Mouse (Mus musculus): ENCODE measurements around the gene Nkapd1. TPM values are rescaled to one million over a fixed set of nuclear protein-coding genes. Genes with fewer than 3 reads are reported as not detected.

Nkapd1 gene
- total and polyA plus RNA-seq, 3 experiments: 10.4 to 20.2 TPM; not detected in 1

DNA sequence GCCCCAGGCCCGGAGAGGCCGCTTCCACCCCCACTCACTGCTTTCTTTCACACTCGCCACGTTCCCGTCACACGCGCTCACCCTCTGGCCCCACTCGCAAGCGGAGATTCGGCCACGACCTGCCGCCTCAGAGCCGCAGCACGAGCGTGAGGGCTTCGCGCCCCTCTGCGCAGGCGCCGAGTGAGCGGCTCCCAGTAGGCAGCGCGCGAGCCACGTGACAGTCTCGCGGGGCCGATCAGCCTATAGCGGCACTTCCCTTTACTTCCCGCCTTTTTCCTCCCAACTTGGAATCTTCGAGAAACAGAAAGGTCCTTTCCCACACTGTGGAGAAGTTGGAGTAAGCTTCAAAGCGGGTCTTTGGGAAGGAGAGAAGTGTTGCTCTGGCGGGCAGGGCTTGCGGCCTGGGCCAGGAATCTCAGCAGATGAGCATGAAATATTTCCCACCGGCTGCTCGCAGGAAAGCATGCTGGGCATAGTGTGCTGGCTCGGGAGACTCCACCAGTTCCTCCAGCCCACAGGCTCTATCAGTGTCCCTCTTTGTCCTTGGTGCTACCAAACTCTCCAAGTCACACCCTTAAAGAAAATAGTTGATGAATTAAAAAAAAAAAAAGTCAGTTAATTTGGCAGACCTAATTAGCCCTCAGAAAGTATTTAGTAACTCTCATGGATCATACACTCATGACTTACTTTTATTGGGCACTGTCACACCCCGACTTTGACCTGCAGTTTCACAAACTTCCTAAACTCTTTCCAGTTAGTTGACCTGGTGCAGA, 55.9 kb downstream of the Nkapd1 start, which contains the start of gene Tex12:
Gene Tex12, minus strand, starts transcription at position 181 of the 773 bp plus-strand sequence.
- Histone ChIP-seq H3K36me3 (ENCODE audit: control insufficient read depth in 1 of 2, insufficient read depth in 2 of 2, low read length in 2 of 2) (no peaks in the 10 kb centered on the region), H3K9ac (ENCODE audit: control insufficient read depth, low read depth, low read length, poor library complexity, severe bottlenecking) (no peak within 1 kb of the TSS), H3K27ac (ENCODE audit: control insufficient read depth, low read depth, low read length) (no peak within 1 kb of the TSS), H3K9me3 (replicated peaks; ENCODE audit: insufficient read depth, low read length) (no peaks in the 10 kb centered on the region), H3K4me1 (ENCODE audit: control insufficient read depth in 1 of 2, insufficient read depth in 2 of 2, low read length in 2 of 2) (no peaks in the 10 kb centered on the region), H3K27me3 (ENCODE audit: control insufficient read depth in 1 of 2, insufficient read depth in 2 of 2, low read length in 2 of 2) (peaks cover 2 to 20% of the 10 kb centered on the region in 2 experiments; a peak in 3 of 4 replicates), H3K79me2 (ENCODE audit: control insufficient read depth, insufficient read depth, low read length, poor library complexity) (no peaks in the 10 kb centered on the region), H3K4me3 (ENCODE audit: control insufficient read depth in 1 of 2, insufficient read depth in 1 of 2, low read depth in 2 of 2, low read length in 2 of 2) (no peak within 1 kb of the TSS)
- DNase-seq (ENCODE audit: low read depth, low spot score): no peak
- TF ChIP-seq ZC3H11A (IDR thresholded peaks at IDR 0.05; ENCODE audit: low read depth, low read length) (no peak), E2F4 (IDR thresholded peaks at IDR 0.05; ENCODE audit: borderline replicate concordance, low read depth, low read length) (no peak), MEF2A (IDR thresholded peaks at IDR 0.05; ENCODE audit: extremely low read depth, insufficient replicate concordance, low read depth, low read length, poor library complexity, severe bottlenecking) (no peak), MYB (IDR thresholded peaks at IDR 0.05; ENCODE audit: low read depth, low read length) (no peak), EP300 (IDR thresholded peaks at IDR 0.05; ENCODE audit: low read depth in 1 of 2, low read length in 2 of 2) (no peak)

Other genes with a start within 250 kb of the Nkapd1 start
- gene Plet1, start 122.9 kb downstream of the Nkapd1 start, total RNA-seq (2012; rRNA removed): 0.12 and 0.16 TPM in 2 replicates
- gene Plet1, start 122.9 kb downstream of the Nkapd1 start, polyA plus RNA-seq (2012; ENCODE audit: insufficient read depth in 1 of 2, insufficient read length in 2 of 2, low read depth in 1 of 2, low replicate concordance in 2 of 2, missing spikeins in 1 of 2): under 1 TPM in 1 of 2 experiments, not detected in 1; 0.81 TPM
- gene Pts, start 88.7 kb downstream of the Nkapd1 start, total RNA-seq (2012; rRNA removed): 24.4 and 24.6 TPM in 2 replicates
- gene Pts, start 88.7 kb downstream of the Nkapd1 start, polyA plus RNA-seq (2012; ENCODE audit: insufficient read depth in 1 of 2, insufficient read length in 2 of 2, low read depth in 1 of 2, low replicate concordance in 2 of 2, missing spikeins in 1 of 2): 10 to 100 TPM in 1 of 2 experiments, not detected in 1; 24.6 TPM
- not detected in 2 replicates for gene Il18, start 62.6 kb downstream of the Nkapd1 start, total RNA-seq (2012; rRNA removed)
- gene Il18, start 62.6 kb downstream of the Nkapd1 start, polyA plus RNA-seq (2012; ENCODE audit: insufficient read depth in 1 of 2, insufficient read length in 2 of 2, low read depth in 1 of 2, low replicate concordance in 2 of 2, missing spikeins in 1 of 2): not detected
- gene Bco2, start 62.3 kb downstream of the Nkapd1 start, total RNA-seq (2012; rRNA removed): 0.07 TPM in 1 of 2 replicates, not detected in the other
- gene Bco2, start 62.3 kb downstream of the Nkapd1 start, polyA plus RNA-seq (2012; ENCODE audit: insufficient read depth in 1 of 2, insufficient read length in 2 of 2, low read depth in 1 of 2, low replicate concordance in 2 of 2, missing spikeins in 1 of 2): under 1 TPM in 1 of 2 experiments, not detected in 1; 0.07 TPM
- gene Tex12, start 56.1 kb downstream of the Nkapd1 start, total RNA-seq (2012; rRNA removed): not detected in 2 replicates
- gene Tex12, start 56.1 kb downstream of the Nkapd1 start, polyA plus RNA-seq (2012; ENCODE audit: insufficient read depth in 1 of 2, insufficient read length in 2 of 2, low read depth in 1 of 2, low replicate concordance in 2 of 2, missing spikeins in 1 of 2): not detected
- 312 and 340 TPM in 2 replicates for gene Sdhd, start 13.7 kb downstream of the Nkapd1 start, total RNA-seq (2012; rRNA removed)
- 100 to 1,000 TPM in 1 of 2 experiments, not detected in 1; 375 TPM for gene Sdhd, start 13.7 kb downstream of the Nkapd1 start, polyA plus RNA-seq (2012; ENCODE audit: insufficient read depth in 1 of 2, insufficient read length in 2 of 2, low read depth in 1 of 2, low replicate concordance in 2 of 2, missing spikeins in 1 of 2)
- gene Timm8b, start 13.6 kb downstream of the Nkapd1 start, total RNA-seq (2012; rRNA removed): 227 and 247 TPM in 2 replicates
- 100 to 1,000 TPM in 1 of 2 experiments, not detected in 1; 129 TPM for gene Timm8b, start 13.6 kb downstream of the Nkapd1 start, polyA plus RNA-seq (2012; ENCODE audit: insufficient read depth in 1 of 2, insufficient read length in 2 of 2, low read depth in 1 of 2, low replicate concordance in 2 of 2, missing spikeins in 1 of 2)
- gene Pih1d2, start 143 bp downstream of the Nkapd1 start, total RNA-seq (2012; rRNA removed): 4.9 and 5.3 TPM in 2 replicates
- 1 to 10 TPM in 1 of 2 experiments, not detected in 1; 4.6 TPM for gene Pih1d2, start 143 bp downstream of the Nkapd1 start, polyA plus RNA-seq (2012; ENCODE audit: insufficient read depth in 1 of 2, insufficient read length in 2 of 2, low read depth in 1 of 2, low replicate concordance in 2 of 2, missing spikeins in 1 of 2)
- 52.2 and 71.7 TPM in 2 replicates for gene Dlat, start 42.3 kb upstream of the Nkapd1 start, total RNA-seq (2012; rRNA removed)
- 10 to 100 TPM in 1 of 2 experiments, not detected in 1; 77.4 TPM for gene Dlat, start 42.3 kb upstream of the Nkapd1 start, polyA plus RNA-seq (2012; ENCODE audit: insufficient read depth in 1 of 2, insufficient read length in 2 of 2, low read depth in 1 of 2, low replicate concordance in 2 of 2, missing spikeins in 1 of 2)
- not detected in 2 replicates for gene Dixdc1, start 122.1 kb upstream of the Nkapd1 start, total RNA-seq (2012; rRNA removed)
- under 1 TPM in 1 of 2 experiments, not detected in 1; 0.07 TPM for gene Dixdc1, start 122.1 kb upstream of the Nkapd1 start, polyA plus RNA-seq (2012; ENCODE audit: insufficient read depth in 1 of 2, insufficient read length in 2 of 2, low read depth in 1 of 2, low replicate concordance in 2 of 2, missing spikeins in 1 of 2)
- not detected in 2 replicates for gene 2310030G06Rik, start 129.1 kb upstream of the Nkapd1 start, total RNA-seq (2012; rRNA removed)
- not detected for gene 2310030G06Rik, start 129.1 kb upstream of the Nkapd1 start, polyA plus RNA-seq (2012; ENCODE audit: insufficient read depth in 1 of 2, insufficient read length in 2 of 2, low read depth in 1 of 2, low replicate concordance in 2 of 2, missing spikeins in 1 of 2)
- not detected in 2 replicates for gene Cryab, start 133.9 kb upstream of the Nkapd1 start, total RNA-seq (2012; rRNA removed)
- gene Cryab, start 133.9 kb upstream of the Nkapd1 start, polyA plus RNA-seq (2012; ENCODE audit: insufficient read depth in 1 of 2, insufficient read length in 2 of 2, low read depth in 1 of 2, low replicate concordance in 2 of 2, missing spikeins in 1 of 2): not detected
- gene Hspb2, start 134.9 kb upstream of the Nkapd1 start, total RNA-seq (2012; rRNA removed): not detected in 2 replicates
- not detected for gene Hspb2, start 134.9 kb upstream of the Nkapd1 start, polyA plus RNA-seq (2012; ENCODE audit: insufficient read depth in 1 of 2, insufficient read length in 2 of 2, low read depth in 1 of 2, low replicate concordance in 2 of 2, missing spikeins in 1 of 2)
- 6.1 and 6.5 TPM in 2 replicates for gene Fdxacb1, start 150.8 kb upstream of the Nkapd1 start, total RNA-seq (2012; rRNA removed)
- gene Fdxacb1, start 150.8 kb upstream of the Nkapd1 start, polyA plus RNA-seq (2012; ENCODE audit: insufficient read depth in 1 of 2, insufficient read length in 2 of 2, low read depth in 1 of 2, low replicate concordance in 2 of 2, missing spikeins in 1 of 2): 1 to 10 TPM in 1 of 2 experiments, not detected in 1; 9.7 TPM
- gene Alg9, start 157.6 kb upstream of the Nkapd1 start, total RNA-seq (2012; rRNA removed): 23.3 and 24.0 TPM in 2 replicates
- 10 to 100 TPM in 1 of 2 experiments, not detected in 1; 46.7 TPM for gene Alg9, start 157.6 kb upstream of the Nkapd1 start, polyA plus RNA-seq (2012; ENCODE audit: insufficient read depth in 1 of 2, insufficient read length in 2 of 2, low read depth in 1 of 2, low replicate concordance in 2 of 2, missing spikeins in 1 of 2)
- 7.1 and 9.2 TPM in 2 replicates for gene 1110032A03Rik, start 158.1 kb upstream of the Nkapd1 start, total RNA-seq (2012; rRNA removed)
- 10 to 100 TPM in 1 of 2 experiments, not detected in 1; 12.8 TPM for gene 1110032A03Rik, start 158.1 kb upstream of the Nkapd1 start, polyA plus RNA-seq (2012; ENCODE audit: insufficient read depth in 1 of 2, insufficient read length in 2 of 2, low read depth in 1 of 2, low replicate concordance in 2 of 2, missing spikeins in 1 of 2)
- 65.0 and 67.6 TPM in 2 replicates for gene Ppp2r1b, start 227.8 kb upstream of the Nkapd1 start, total RNA-seq (2012; rRNA removed)
- gene Ppp2r1b, start 227.8 kb upstream of the Nkapd1 start, polyA plus RNA-seq (2012; ENCODE audit: insufficient read depth in 1 of 2, insufficient read length in 2 of 2, low read depth in 1 of 2, low replicate concordance in 2 of 2, missing spikeins in 1 of 2): 100 to 1,000 TPM in 1 of 2 experiments, not detected in 1; 101 TPM